Mouse (Mus musculus) ES-E14 (cell line): ENCODE results near the gene Fgd5.

Experiments used
- MAFK ChIP-seq: IDR thresholded peaks from 2 replicates; pipeline ENCODE4 v1.6.1; 2014; ENCODE audit warnings: mild to moderate bottlenecking, low read depth, low read length, inconsistent platforms; ENCODE audit not compliant: insufficient read depth
- ZNF384 ChIP-seq: IDR thresholded peaks from 2 replicates; pipeline ENCODE4 v1.6.1; 2012; ENCODE audit warnings: low read depth, low read length, inconsistent platforms

DNA sequence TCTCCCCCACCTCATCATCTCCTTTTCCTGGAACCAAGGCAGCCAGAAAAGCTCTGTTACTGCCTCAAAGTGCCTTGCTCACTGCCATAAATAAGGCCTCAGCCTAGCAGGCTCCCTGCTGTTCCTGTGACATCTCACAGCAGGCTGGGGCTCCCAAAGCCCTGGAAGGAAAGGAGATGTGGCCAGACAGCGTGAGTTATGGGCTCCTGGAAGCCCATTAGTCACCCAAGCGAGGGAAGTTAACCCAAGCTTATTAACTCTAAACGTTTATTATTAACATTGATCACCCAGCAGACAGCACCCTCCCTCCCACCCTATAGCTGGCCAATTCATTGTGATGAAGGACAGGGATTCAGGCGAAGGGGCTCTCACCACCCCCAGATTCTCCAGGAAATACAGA is 15.2 kb upstream of the Fgd5 start:
- TF ChIP-seq ZNF384: no peak
- no peak for TF ChIP-seq MAFK
